Mouse (Mus musculus) CD4-positive, CD25-positive, alpha-beta regulatory T cell, adult 2 months (primary cell): ENCODE data around the gene Fscn2.

ENCODE experiments used
- DNase-seq: peaks from one replicate; pipeline ENCODE4 v3.0.0-alpha.2; 2012; ENCODE audit warnings: low read depth, low spot score

The Fscn2 gene

DNA sequence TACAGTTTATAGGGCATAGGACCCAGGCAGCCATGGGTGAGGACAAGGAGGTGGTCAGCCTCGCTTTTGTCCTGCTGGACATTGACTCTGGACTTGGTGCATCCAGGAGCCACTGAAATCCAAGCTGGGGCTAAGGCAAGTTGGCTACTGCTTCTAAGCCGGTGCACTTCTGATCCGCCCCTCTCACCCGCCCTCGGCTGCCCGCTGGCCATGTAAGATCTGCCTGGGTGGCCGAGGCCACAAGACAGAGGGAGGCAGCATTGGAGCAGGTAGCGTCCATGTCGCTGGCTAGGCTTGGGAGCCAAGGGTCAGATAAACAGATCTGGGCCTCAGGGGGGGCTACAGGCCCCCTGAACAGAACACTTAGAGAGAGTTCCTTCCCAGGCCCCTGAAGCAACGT is at the start of gene Fscn2:
Gene Fscn2 (plus strand): TSS at position 240 of the 400 bp plus-strand sequence.
- DNase-seq: no peak

DNA sequence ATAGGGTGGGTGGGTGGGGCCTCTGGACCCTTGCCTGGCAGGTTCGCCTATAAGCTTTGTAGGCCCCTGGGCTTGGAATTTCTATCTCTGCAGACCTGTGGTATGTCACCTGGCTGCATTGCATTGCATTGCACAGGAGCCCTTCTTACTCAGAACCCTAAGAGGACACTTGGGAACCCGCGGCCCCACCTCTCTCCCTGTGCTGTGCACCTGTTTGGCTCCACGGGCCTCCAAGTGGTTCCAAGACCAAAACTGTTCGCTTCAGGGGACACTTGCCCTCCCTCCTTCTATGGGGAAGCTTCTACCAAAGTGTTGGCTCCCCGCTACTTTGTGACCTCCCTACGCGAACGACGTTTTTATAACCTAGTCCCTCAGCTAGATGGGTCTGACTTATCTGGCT is 49.8 kb upstream of the Fscn2 start:
- no peak for DNase-seq

DNA sequence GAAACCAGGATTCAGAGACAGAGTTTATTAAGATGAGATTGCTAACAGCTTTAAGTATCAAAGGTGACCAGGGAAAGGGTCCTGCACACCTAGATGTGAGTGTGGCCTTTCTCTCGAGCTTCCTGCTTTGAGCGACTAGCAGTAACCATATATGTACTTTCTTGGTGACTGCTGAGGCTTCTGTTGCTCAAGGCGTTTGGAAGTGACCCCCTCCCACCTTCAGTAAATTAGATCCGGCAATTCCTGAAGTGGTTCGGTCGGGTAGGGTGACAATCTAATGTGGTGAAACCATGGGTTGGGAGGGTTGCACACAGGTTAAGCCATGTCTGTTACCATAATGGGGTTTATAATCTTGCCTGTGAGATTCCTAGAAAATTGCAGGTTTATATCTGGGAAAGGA is 49.3 kb upstream of the Fscn2 start:
- no peak for DNase-seq

DNA sequence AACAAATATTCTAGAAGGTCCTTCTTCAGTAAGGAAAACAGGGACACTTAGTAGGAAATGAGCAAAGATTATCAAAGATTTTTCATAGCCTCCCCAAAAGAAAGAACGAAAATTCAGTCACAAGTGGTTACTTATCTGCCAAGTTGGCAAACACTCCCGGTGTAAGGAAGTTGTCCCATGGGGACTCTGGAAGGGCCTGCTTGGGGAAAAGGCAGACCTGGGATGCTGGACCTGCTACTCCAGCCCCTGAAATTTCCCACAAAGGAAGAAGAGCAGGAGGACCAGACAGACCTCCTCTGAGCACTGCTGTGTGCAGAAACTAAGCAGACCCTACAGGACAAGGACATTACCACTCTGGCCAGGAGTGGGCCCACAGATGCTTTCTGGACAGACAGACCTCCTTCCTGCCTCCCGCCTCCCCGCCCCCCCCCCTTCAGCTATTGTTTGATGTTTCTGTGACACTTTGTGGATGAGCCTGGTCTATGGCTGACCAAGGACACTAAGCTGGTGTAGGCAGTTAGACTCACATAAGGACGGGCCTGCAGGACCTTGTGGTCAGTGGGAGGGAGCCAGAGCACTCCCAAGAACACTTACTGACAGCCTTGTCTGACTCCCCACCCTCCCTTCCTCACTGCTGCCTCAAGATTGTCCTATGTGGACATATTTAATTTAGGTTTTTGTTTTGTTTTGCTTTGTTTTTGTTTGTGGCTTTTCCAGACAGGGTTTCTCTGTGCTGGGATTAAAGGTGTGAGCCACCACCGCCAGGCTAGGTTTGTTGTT is 47.2 kb upstream of the Fscn2 start:
- DNase-seq: no peak

DNA sequence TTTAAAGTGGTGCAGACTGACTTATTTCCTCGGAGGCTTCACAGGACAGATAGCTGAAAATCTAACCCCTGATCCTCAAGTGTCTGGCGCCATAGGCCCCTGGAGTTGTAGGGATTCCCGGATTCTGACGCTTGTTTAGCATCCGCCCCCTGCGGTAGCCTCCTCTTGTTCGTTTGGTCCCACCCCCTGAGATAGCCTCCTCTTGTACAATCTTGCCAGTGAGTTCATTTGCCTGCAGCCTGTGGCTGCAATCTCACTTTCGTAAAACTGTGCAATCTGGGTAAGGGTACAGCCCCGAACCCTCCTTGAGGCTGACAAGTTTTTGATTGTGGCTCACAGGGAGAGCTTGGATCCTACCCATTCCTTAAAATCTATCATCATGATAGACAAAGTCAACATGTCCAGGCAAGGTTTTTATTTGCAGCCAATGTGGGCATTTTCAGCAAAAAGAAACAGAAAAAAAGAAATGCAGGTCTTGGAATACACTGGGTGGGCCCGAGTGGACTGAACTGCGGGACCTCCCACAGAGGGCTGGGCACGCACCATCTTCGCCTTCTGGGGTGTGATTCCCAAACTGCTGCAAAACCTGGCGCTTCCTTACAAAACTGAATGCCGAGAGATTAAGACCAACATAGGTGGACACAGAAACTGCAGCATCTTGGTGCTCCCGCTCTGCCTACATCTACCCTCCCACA is 46.5 kb upstream of the Fscn2 start:
- DNase-seq: no peak

DNA sequence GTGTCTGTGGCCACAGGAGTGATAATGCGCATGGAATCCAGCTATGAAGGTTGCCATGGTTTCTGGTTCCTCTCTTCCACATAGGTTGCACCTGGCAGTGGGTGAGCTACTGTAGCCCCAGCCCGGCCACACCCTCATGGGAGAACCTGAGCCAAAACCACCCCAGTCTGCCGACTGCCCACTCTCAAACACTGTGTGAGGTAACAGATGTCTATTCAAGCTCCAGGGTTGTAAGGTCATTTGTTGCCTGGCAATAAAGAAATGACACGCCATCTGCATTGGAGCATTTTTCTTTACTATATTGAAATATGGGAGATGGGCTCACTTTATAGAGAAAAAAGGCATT is 45.9 kb upstream of the Fscn2 start:
- DNase-seq: no peak

DNA sequence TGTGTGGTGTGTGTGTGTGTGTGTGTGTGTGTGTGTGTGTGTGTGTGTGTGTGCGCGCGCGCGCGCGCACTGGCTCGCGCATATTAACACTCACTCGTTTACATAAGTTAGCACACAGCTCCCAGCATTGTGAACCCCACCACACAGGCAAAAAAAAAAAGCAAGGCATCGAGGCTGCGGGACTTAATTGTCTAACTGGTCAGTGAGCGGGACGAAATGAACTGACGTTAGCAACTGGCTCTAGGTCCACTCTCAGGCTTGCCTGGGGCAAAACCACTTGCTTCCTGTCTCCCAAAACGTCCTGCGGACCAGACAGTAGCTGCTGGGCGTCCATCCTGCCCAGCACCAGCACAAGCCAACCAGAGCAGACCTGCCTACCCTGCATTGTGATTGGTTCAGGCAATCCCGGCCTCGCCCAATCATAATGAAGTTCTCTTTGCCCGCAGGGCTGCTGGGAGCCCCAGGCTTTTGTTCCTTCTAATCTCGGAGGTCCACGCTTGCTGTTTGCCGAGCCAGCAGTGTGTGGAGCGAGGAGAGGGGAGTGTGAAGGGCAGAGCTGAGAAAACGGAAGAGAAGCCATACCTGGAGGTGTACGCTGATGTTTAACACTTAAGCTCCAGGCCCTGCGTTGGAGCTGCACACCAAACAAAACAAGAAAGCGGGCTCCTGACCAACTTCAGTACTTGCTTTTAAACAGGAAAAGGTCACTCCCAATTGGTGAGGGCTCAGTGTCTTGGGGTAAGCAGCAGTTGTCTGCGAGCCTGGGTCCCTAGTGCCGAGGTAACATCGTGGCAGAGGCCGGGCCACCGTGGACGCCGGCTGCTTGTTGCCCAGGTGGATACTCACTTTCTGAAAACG is 45.3 kb upstream of the Fscn2 start:
- DNase-seq: peak; percentile 89

DNA sequence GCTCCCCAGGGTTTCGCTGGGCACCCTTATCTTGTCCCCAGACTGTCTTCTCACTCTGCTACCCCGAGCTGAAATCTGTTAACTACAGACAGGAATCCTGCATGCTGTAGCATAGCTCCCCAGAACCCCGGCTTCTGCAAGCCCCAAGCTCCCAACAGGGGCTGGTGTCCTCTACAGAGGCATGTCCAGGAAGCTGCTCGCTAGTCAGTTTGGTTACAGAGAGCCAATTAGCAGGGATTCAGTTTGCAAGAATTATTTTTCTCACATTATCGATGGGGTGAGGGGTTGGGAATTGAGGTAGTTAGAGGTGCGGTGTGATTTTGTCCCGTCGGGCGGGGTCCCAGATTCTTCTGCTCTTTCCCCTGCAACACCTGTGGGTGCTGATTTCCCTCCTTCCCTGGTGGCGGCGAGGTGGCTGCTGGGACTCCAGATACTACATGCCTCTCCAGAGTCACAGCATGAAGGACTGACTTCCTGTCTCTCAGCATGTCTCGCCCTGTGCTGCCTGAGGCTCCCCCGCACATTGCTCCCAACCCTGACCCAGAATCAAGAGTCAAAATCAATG is 44.6 kb upstream of the Fscn2 start:
- peak; percentile 45 for DNase-seq

DNA sequence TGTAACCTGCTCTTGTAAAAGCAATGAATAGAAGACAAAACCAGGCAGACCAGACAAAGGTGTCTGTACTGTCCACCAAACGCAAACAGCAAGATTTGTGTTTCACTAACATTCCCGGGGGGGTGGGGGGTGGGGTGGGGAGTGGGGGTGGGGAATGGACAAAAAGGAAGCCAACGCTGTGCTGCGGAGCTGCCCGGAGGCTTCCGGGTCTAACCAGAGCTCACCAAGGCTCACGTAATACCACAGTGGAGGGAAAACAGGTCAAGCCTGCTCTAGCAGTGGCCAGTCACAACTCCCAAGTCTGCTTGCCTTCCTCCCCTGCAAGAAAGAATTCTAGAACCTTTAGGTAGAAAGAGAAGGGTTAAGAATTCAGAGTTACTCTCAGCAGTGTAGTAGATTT is 43.9 kb upstream of the Fscn2 start:
- no peak for DNase-seq

DNA sequence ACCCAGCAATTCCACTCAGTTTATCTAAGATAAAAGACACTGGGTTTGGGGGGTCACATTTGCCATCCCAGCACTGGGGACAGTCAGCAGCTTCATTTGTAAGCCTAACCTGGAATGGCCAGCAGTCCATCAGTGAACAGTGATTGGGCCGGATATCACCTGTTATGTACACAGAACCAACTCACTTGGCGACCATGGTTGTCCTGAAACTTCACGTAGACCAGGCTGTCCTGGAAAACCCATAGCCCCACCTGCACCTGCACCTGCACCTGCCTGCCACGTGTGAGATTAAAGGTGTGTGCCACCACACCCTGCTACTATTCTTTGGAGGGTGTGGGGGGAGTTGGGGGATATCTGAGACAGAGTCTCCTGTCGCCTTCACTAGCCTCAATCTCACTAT is 42.0 kb upstream of the Fscn2 start:
- DNase-seq: no peak

DNA sequence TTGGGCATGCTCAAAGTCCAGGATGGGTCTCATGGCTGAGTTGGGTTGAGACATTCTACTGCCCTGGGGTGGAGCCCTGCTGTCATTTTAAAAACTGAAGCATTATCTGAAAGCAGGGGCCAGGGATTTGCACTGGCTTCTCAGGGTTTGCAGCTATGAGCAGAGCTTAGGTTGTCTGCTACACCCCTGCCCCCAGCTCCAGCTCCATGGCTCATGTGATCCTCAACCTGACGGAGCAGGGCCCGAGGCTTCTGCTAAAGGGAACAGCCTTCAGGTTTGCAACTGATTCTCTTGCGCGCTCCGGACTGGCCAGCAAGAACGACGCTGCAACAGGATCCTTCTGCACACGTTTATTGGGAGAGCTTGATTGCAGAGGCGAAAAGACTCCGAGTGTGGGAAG is 41.2 kb upstream of the Fscn2 start:
- no peak for DNase-seq

DNA sequence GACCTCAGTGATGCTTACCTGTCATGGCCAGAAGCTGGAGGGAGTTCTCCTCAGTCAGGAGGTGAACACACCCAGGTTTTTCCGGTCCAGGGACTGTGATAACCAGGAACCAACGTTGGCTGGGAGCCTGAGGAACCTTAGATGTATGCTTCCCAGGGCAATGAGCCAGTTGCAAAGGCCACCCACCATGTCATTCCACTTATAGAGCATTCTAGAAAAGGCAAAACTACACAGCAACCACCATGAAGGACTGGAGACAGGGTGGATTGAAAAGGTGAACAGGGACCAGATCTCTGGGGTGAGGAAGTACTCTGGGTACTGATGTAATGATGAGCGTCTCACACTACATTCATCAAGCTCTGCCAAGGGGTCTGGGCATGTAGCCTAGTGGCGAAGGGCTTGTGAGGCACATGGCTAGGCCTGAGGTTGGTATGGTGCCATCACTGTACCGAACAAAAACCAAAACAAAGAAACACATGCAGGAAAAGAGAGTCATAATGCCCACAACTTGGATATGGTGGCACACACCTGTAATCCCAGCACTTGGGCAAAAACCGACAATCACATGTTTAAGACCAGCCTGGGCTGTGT is 25.8 kb upstream of the Fscn2 start:
- no peak for DNase-seq

DNA sequence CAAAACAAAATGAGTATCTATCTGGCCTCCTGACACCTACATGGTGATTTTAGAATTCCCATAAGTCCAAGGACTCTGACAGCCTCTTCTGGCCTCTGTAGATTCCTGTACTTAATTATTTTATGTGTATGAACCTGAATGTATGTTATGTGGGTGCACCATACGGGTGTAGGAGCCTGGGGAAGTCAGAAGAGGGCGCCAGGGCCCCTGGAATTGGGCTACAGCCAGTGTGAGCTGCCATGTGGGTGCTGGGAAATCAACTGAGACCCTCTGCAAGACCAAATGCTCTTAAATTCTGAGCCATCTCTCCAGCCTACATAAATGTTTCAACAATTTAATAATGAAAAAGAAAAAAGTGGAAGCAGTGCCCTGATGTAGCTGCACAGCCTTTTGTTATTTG is 23.9 kb upstream of the Fscn2 start:
- DNase-seq: no peak

DNA sequence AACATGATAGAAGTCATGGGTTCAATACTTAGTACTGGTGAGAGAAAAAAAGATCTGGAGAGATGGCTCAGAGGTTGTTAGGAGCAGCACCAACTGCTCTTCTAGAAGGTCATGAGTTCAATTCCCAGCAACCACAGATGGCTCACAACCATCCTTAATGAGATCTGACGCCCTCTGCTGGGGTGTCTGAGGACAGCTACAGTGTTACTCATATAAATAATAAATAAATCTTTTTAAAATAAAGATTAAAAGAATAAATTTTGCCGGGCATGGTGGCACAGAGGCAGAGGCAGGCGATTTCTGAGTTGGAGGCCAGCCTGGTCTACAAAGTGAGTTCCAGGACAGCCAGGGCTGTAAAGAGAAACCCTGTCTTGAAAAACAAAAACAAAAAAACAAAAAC is 22.5 kb upstream of the Fscn2 start:
- DNase-seq: no peak

DNA sequence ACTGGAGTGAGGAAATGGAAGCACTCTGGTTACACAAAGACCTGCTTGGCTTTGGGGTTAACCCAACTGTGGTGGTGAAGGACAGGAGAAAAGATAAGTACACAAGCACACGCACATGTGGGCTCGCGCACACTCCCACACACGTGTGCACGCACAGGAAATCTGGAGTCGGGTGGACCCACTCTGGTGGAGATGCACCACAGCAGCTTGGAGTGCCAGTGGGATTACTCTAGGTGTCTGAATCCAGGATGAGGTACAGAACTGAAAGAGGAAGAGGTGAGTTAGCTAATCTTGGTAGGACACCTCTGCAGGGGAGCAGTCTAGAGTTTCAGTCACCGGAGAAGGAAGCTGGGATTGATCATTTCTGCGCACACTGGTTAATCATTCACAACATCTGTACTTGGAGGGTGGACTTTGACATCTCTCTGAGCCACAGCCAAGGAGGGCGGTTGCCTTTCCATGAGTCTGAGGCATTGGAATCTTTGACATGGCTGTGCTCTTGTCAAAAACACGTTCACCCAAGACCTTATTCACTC is 21.3 kb upstream of the Fscn2 start:
- DNase-seq: no peak

DNA sequence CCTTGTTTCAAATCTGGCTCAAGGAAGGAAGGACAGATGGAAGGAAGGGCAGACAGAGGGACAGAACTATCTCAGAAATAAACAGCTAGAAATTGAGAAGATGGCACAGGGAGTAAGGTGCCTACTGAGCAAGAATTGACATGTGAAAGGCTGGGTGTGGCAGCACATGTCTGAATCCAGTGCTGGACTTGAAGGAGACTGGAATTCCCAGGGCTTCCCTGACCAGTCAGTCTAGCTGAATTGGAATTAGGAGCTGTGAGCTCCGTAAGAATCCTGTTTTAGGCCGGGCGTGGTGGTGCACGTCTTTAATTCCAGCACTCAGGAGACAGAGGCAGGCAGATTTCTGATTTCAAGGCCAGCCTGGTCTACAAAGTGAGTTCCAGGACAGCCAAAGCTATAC is 19.7 kb upstream of the Fscn2 start:
- no peak for DNase-seq

DNA sequence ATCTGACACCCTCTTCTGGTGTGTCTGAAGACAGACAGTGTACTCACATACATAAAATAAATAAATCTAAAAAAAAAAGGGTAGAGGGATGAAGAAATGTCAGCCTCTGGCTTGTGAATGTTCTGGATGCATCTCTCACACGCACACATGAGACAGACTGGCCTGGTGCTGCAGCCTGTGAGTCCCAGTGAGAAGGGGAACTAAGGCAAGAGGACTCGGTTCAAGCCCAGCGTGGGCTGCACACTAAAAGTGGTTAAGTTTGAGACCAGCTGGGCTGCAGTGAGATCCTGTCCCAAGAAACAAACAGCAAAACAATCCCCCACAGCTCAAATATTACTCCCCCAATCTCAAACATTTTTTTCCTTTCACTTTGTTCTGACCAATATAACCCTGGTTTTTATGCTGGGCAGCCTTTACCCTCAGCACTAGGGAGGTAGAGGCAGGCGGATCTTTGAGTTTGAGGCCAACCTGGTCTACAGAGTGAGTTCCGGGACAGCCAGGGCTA is 18.6 kb upstream of the Fscn2 start:
- DNase-seq: no peak

DNA sequence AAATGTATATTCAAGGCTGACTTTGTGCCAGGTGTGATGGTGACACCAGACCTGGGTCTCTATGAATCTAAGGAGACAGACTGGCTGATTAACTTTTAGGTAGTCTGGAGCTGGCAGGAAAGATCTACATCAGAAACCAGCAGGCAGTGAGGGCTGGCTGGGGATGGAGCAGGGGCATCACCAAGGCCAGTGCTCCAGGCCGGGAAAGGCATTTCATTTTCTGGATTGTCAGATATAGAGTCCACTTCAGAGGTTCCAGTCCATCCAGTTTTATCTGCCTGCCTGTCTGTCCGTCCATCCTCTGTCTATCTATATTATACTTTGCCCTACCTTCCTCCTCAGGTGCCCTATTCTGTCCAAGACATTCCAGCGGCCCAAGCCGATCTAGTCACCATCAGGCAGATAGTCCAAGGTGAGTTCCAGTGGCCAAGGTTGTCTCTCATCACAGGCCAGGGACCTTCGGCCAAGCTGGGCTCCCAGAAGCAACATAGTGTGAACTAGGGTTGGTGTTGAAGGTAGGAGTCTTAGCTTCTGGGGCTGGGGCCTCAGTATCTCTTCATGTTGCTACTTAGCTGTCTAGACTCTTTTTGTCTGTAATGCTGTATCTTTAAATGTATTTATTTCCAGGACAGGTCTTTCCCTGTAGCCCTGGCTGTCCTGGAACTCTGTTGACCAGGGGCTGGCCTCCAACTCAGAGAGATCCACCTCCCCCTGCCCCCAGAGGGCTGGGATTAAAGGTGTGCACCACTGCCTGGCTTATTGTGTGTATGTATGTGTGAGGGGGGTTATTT is 17.6 kb upstream of the Fscn2 start:
- DNase-seq: no peak

DNA sequence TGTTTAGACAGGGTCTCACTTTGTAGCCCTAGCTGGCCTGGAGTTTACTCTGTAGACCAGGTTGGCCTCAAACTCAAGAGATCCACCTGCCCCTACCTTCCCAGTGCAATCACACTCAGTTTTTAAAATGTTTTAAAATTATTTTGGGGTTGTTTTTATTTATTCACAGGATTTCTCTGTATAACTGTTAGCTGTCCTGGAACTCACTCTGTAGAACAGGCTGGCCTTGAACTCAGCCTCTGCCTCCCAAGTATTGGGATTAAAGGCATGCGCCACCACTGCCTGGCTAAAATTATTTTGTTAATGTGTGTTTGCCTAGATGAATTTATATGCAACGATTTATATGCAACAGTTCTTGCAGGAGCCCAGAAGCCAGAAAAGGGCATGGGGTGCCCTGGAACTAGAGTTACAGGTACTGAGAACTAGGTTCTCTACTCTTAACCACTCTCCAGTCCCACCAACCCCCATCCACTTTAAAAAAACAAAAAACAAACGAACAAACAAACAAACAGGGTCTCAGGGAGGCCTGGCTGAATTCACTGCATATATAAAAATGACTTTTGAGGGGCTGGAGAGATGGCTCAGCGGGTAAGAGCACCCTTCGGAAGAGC is 16.9 kb upstream of the Fscn2 start:
- no peak for DNase-seq

DNA sequence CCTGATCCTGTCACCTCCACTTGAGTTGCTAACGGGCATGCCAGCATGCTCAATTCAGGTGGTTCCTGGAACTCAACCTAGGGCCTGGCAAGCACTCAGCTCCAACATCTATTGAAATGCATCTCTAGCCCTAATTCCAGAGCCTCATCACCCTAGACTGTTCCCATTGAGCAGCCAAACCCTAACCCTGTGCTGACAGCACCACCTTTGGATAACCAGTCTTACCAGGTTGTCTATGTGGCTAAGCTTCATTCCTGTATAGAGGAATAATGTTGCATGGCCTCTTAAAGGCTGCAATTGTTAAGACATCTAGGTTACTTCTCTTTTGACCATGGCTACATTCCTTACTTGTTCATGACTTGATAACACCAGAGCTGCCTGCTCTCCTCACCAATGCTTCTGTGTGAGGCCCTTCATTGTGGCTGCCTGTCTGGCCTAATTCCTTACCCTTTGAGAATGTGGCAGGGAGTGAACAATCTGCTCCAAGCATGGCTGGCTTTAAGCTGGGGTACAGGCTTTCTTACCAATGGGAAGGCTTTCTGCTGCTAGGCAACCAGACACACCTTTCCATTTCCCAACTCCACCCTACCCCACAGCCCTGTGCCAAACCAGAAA is 16.2 kb upstream of the Fscn2 start:
- DNase-seq: no peak
